8 mouse cellular contexts compared by ENCODE assay signal in the genomic region with DNA sequence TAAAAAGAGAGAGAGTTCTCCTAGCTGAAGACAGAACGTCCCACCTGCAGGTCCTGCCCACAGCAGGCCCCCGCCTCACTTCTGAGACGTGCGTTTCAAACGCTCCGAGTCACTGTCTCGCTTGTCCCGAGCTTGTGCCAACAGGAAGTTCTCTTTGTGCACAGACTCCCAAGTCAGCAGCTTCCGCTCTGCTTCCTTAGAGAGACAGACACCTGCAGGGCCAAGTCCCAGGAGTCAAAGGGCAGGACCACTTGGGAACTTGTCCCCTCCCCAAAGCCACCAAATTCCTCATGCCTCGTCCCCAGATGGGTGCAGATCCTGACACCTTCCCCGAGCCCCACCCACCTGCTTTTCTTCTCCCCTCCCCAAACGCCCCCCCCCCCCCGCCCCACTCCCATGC. TPM values are rescaled to one million over a fixed set of nuclear protein-coding genes. Genes with fewer than 3 reads are reported as not detected.
DNase-seq lines count a peak whose midpoint lies in the region; ATAC-seq and TF ChIP-seq lines count a peak whose summit lies in the region.

No protein-coding gene starts in this region.

- 16% methylated on average over 13 of the region's 13 CpGs for WGBS in kidney, embryonic 15.5 days
- WGBS in hindbrain, embryonic 15.5 days, result 14% methylated on average over 11 of the region's 13 CpGs
- 21% methylated on average over 11 of the region's 13 CpGs for WGBS in midbrain, postnatal 0 days

- no peak overlapping the region for H3K9ac ChIP-seq in kidney, embryonic 15.5 days
- peak overlapping the region; percentile 21; the same call in 1 of the 2 replicates for H3K9ac ChIP-seq in hindbrain, embryonic 15.5 days
- H3K9ac ChIP-seq in midbrain, postnatal 0 days (replicated peaks; ENCODE audit: low read length, poor library complexity, severe bottlenecking), result peak overlapping the region; percentile 36

- DNase-seq in kidney, adult 9 months, result no peak
- DNase-seq in brain, embryonic 14.5 days (ENCODE audit: low read depth), result peak; percentile 18
- DNase-seq in midbrain, postnatal 0 days (ENCODE audit: low spot score), result no peak
- DNase-seq in ovary, adult 18-20 months (ENCODE audit: low spot score), result no peak
- no peak for DNase-seq in T-cell, adult 2 months (ENCODE audit: low spot score)
- DNase-seq in heart, postnatal 4 days, result no peak

- TF ChIP-seq CTCF in brain, embryonic 14.5 days (IDR thresholded peaks at IDR 0.05; ENCODE audit: borderline replicate concordance, extremely low read depth, insufficient read depth, insufficient read length), result no peak
- no peak for TF ChIP-seq CTCF in midbrain, postnatal 0 days (IDR thresholded peaks at IDR 0.05)

- peak; percentile 52; the same call in 1 of the 2 replicates for ATAC-seq in kidney, embryonic 15.5 days (replicated peaks; ENCODE audit: low FRiP score)
- 0 out of 2 replicates have a peak, but pooled peaks have one; percentile 3 for ATAC-seq in hindbrain, embryonic 15.5 days (ENCODE audit: low FRiP score, low read depth)
- no peak for ATAC-seq in midbrain, postnatal 0 days (ENCODE audit: low FRiP score)

- H3K4me1 ChIP-seq in kidney, embryonic 15.5 days, result peaks cover 32% of the 10 kb centered on the region
- peaks cover 30% of the 10 kb centered on the region for H3K4me1 ChIP-seq in hindbrain, embryonic 15.5 days (replicated peaks)
- peaks cover 4% of the 10 kb centered on the region; the same call in 1 of the 2 replicates for H3K4me1 ChIP-seq in midbrain, postnatal 0 days (ENCODE audit: insufficient read depth, low read length)

- H3K27me3 ChIP-seq in kidney, embryonic 15.5 days, result no peaks in the 10 kb centered on the region
- no peaks in the 10 kb centered on the region for H3K27me3 ChIP-seq in hindbrain, embryonic 15.5 days
- no peaks in the 10 kb centered on the region for H3K27me3 ChIP-seq in midbrain, postnatal 0 days (ENCODE audit: insufficient read depth, low read length)

- no peaks in the 10 kb centered on the region for H3K9me3 ChIP-seq in kidney, embryonic 15.5 days (replicated peaks)
- no peaks in the 10 kb centered on the region for H3K9me3 ChIP-seq in hindbrain, embryonic 15.5 days
- H3K9me3 ChIP-seq in midbrain, postnatal 0 days (ENCODE audit: low read length), result no peaks in the 10 kb centered on the region

- peaks cover 23% of the 10 kb centered on the region for H3K36me3 ChIP-seq in kidney, embryonic 15.5 days
- H3K36me3 ChIP-seq in hindbrain, embryonic 15.5 days, result no peaks in the 10 kb centered on the region
- H3K36me3 ChIP-seq in midbrain, postnatal 0 days (ENCODE audit: insufficient read depth, low read length), result peaks cover 10% of the 10 kb centered on the region; the same call in 1 of the 2 replicates

- H3K27ac ChIP-seq in kidney, embryonic 15.5 days, result no peak overlapping the region
- H3K27ac ChIP-seq in hindbrain, embryonic 15.5 days (replicated peaks), result no peak overlapping the region
- no peak overlapping the region for H3K27ac ChIP-seq in midbrain, postnatal 0 days (ENCODE audit: low read depth, low read length)

- peak overlapping the region; percentile 52 for H3K4me2 ChIP-seq in kidney, embryonic 15.5 days
- H3K4me2 ChIP-seq in hindbrain, embryonic 15.5 days, result peak overlapping the region; percentile 46
- peak overlapping the region; percentile 35 for H3K4me2 ChIP-seq in midbrain, postnatal 0 days (ENCODE audit: low read depth, low read length, poor library complexity, severe bottlenecking)

- H3K4me3 ChIP-seq in kidney, embryonic 15.5 days (replicated peaks), result peak overlapping the region; percentile 22
- H3K4me3 ChIP-seq in hindbrain, embryonic 15.5 days, result peak overlapping the region; percentile 21
- H3K4me3 ChIP-seq in midbrain, postnatal 0 days (ENCODE audit: low read depth, low read length), result peak overlapping the region; percentile 9; the same call in 1 of the 2 replicates

- TF ChIP-seq POLR2A in brain, embryonic 14.5 days (IDR thresholded peaks at IDR 0.05; ENCODE audit: borderline replicate concordance, extremely low read depth, insufficient read depth, insufficient read length, poor library complexity, severe bottlenecking), result no peak

RNA-seq across cellular contexts. Expression of a gene that starts 27.6 kb away (rescaled TPM):
- polyA plus RNA-seq in kidney, embryonic 15.5 days (2015; fragmentation: Nextera tagmentation; extraction: Ambion mirVana), result not detected in 2 replicates
- polyA plus RNA-seq in brain, embryonic 14.5 days (2012; rRNA removed), result 0.11 TPM in 1 of 2 replicates, not detected in the other
- polyA plus RNA-seq in hindbrain, embryonic 15.5 days (2015; fragmentation: Nextera tagmentation; extraction: Ambion mirVana), result 0.16 TPM in 1 of 2 replicates, not detected in the other
- not detected in 2 replicates for total RNA-seq in midbrain, postnatal 0 days (2014; rRNA removed)
- polyA plus RNA-seq in midbrain, postnatal 0 days (2015; fragmentation: Nextera tagmentation; extraction: Ambion mirVana), result not detected in 2 replicates
- total RNA-seq in heart, postnatal 4 days (2021), result not detected

RNA-seq across cellular contexts. Expression of a gene that starts 28.7 kb away (rescaled TPM):
- polyA plus RNA-seq in kidney, embryonic 15.5 days (2015; fragmentation: Nextera tagmentation; extraction: Ambion mirVana), result 17.4 and 19.0 TPM in 2 replicates
- 19.0 and 20.3 TPM in 2 replicates for polyA plus RNA-seq in brain, embryonic 14.5 days (2012; rRNA removed)
- polyA plus RNA-seq in hindbrain, embryonic 15.5 days (2015; fragmentation: Nextera tagmentation; extraction: Ambion mirVana), result 11.3 TPM in 2 replicates
- 22.6 and 35.4 TPM in 2 replicates for total RNA-seq in midbrain, postnatal 0 days (2014; rRNA removed)
- polyA plus RNA-seq in midbrain, postnatal 0 days (2015; fragmentation: Nextera tagmentation; extraction: Ambion mirVana), result 10.4 and 10.7 TPM in 2 replicates
- total RNA-seq in heart, postnatal 4 days (2021), result 10 to 100 TPM; 26.2 to 29.2 TPM

RNA-seq across cellular contexts. Expression of a gene that starts 30.2 kb away (rescaled TPM):
- polyA plus RNA-seq in kidney, embryonic 15.5 days (2015; fragmentation: Nextera tagmentation; extraction: Ambion mirVana), result 2.1 and 2.5 TPM in 2 replicates
- polyA plus RNA-seq in brain, embryonic 14.5 days (2012; rRNA removed), result 0.48 and 1.3 TPM in 2 replicates
- polyA plus RNA-seq in hindbrain, embryonic 15.5 days (2015; fragmentation: Nextera tagmentation; extraction: Ambion mirVana), result 0.65 and 0.68 TPM in 2 replicates
- 0.33 TPM in 1 of 2 replicates, not detected in the other for total RNA-seq in midbrain, postnatal 0 days (2014; rRNA removed)
- polyA plus RNA-seq in midbrain, postnatal 0 days (2015; fragmentation: Nextera tagmentation; extraction: Ambion mirVana), result 0.26 and 0.49 TPM in 2 replicates
- 100 to 1,000 TPM; 182 to 202 TPM for total RNA-seq in heart, postnatal 4 days (2021)
